Mouse (Mus musculus) intestine, embryonic 14.5 days (tissue): ENCODE data around the gene Serhl. TPM values are rescaled to one million over a fixed set of nuclear protein-coding genes. Genes with fewer than 3 reads are reported as not detected.
"Not testable (repeated sequence)": the region's sequence is repeated elsewhere in the genome, so short reads cannot be mapped to it uniquely, and the experiment has no call there.

ENCODE experiments used
- ATAC-seq: fragments of 200-750 bp; cut with Nextera tagmentation; replicated peaks from 2 replicates; pipeline ENCODE4 v1.8.0; 2017; ENCODE audit warnings: low read depth, moderate number of reproducible peaks, moderate TSS enrichment, moderate library complexity; ENCODE audit not compliant: low FRiP score, low TSS enrichment
- DNase-seq: peaks from one replicate; pipeline ENCODE4 v3.0.0-alpha.2; 2018; ENCODE audit warnings: low spot score
- H3K27ac ChIP-seq: fragments of 300-500 bp; sonication (generic); 2 replicates; pipeline ENCODE4 v1.5.1; 2014; ENCODE audit warnings: low read depth, mild to moderate bottlenecking, control low read depth
- H3K27me3 ChIP-seq: fragments of 300-500 bp; sonication (generic); replicated peaks from 2 replicates; pipeline ENCODE4 v1.6.1; 2014; ENCODE audit warnings: low read length, control low read depth; ENCODE audit not compliant: control insufficient read depth, insufficient read depth
- H3K36me3 ChIP-seq: fragments of 300-500 bp; sonication (generic); 2 replicates; pipeline ENCODE4 v1.6.1; 2014; ENCODE audit warnings: low read length, control low read depth; ENCODE audit not compliant: control insufficient read depth, insufficient read depth
- H3K4me1 ChIP-seq: fragments of 300-500 bp; sonication (generic); replicated peaks from 2 replicates; pipeline ENCODE4 v1.6.1; 2014; ENCODE audit warnings: low read length, control low read depth, mixed read lengths; ENCODE audit not compliant: control insufficient read depth, insufficient read depth
- H3K4me2 ChIP-seq: fragments of 300-500 bp; sonication (generic); 2 replicates; pipeline ENCODE4 v1.6.1; 2014; ENCODE audit warnings: low read length
- H3K4me3 ChIP-seq: fragments of 300-500 bp; sonication (generic); 2 replicates; pipeline ENCODE4 v1.5.1; 2014; ENCODE audit warnings: low read depth, low read length, control low read depth, mixed read lengths
- H3K9ac ChIP-seq: fragments of 300-500 bp; sonication (generic); 2 replicates; pipeline ENCODE4 v1.6.1; 2014; ENCODE audit warnings: mild to moderate bottlenecking, low read length
- H3K9me3 ChIP-seq: fragments of 300-500 bp; sonication (generic); 2 replicates; pipeline ENCODE4 v1.6.1; 2016; ENCODE audit warnings: low read length, control low read depth; ENCODE audit not compliant: control insufficient read depth
- WGBS: fragments of 180-500 bp; shearing (Covaris S2); extraction: QIAGEN DNeasy Blood & Tissue Kit; methylation state at CpG from one replicate; pipeline ENCODE4 v1.1.7; 2014; 5-methylcytosine and 5-hydroxymethylcytosine counted together
- polyA plus RNA-seq: library from polyadenylated mRNA; unstranded; fragments of >200 nt; fragmentation: Nextera tagmentation; extraction: Ambion mirVana; gene quantifications from 2 replicates; pipeline ENCODE4 v1.2.1, GENCODE M21; 2014

Serhl gene
- 64.2 and 71.9 TPM in 2 replicates for polyA plus RNA-seq

DNA sequence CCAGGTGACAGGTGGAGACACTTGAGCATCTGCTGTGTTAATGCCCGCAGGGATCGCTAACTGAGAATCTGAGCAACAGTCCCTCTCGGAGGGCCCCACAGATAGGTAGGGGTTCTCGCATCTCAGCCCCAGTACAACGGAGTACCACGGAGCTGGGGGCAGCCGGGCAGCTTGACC, at the start of gene Serhl:
Gene Serhl, plus strand, starts transcription at position 78 of the 177 bp plus-strand sequence.
- Histone ChIP-seq H3K9ac (no peak within 1 kb of the TSS), H3K4me2 (peak within 1 kb of the TSS; percentile 25; the same call in 1 of the 2 replicates), H3K4me1 (peaks cover 8% of the 10 kb centered on the region), H3K9me3 (no peaks in the 10 kb centered on the region), H3K4me3 (no peak within 1 kb of the TSS), H3K36me3 (no peaks in the 10 kb centered on the region), H3K27me3 (0 out of 2 replicates have a peak, but pooled peaks cover 7% of the 10 kb centered on the region), H3K27ac (no peak within 1 kb of the TSS)
- ATAC-seq (no peak), DNase-seq (no peak)
- WGBS = 22% methylated on average over 7 of the region's 7 CpGs

DNA sequence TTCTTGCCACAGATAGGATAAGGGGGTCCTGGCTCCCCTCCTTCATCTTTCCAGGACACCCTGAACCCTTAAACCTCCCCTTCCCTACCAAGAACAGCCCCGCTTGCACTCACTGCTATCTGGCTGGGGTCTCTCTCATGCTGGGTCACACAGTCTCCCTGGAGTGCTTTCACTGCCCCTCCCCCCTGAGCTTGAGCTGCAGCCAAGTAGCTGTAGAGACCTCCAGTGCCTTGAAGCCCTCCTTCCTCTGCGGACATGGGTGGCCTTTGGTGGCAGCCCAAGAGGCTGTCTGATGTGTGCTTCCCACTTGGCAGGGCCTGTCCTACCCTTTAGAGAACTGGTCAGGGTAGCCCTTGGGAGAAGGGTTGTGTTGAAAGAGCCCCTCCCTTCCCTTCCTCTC, 49.1 kb upstream of the Serhl start:
- Histone ChIP-seq H3K27ac (no peak overlapping the region), H3K4me1 (peaks cover 34% of the 10 kb centered on the region), H3K4me3 (no peak overlapping the region), H3K27me3 (no peaks in the 10 kb centered on the region), H3K9ac (no peak overlapping the region), H3K9me3 (no peaks in the 10 kb centered on the region), H3K4me2 (no peak overlapping the region), H3K36me3 (no peaks in the 10 kb centered on the region)
- no peak for DNase-seq
- 39% methylated on average over 2 of the region's 2 CpGs for WGBS
- no peak for ATAC-seq

DNA sequence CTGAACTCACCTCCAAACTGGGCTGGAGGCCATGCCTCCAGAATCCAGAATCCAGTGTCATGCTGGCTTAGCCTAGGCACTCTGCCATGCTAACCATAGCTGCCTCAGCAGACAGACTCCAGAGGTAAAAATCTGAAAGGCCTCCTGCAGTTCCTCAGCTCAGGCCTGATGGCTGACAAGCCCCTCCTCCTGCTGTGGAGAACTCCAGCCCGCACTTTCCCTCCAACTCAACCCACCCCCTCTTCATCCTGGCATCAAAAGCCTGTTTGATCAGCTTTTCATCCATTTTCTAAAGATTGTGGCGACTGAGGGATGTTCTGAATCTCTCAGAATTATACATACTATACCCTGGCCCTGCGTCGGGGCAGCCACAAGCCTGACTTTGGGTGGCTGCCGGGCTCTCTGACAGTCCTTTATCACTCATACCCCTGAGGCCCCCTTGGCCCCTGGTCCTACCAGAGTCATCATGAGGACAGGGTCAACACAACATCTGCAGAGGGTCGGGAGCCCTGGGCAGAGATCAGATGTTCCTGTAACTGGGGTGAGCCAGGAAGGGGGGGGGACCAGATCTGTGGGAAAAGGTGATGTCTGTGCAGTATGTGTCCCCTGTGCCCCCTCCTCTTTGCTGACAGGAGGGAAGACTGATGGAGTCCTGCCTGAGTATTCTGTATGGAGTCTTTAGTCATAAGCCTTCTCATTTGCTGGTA, 46.5 kb upstream of the Serhl start:
- Histone ChIP-seq H3K36me3 (no peaks in the 10 kb centered on the region), H3K9ac (no peak overlapping the region), H3K27ac (no peak overlapping the region), H3K9me3 (peaks cover 4% of the 10 kb centered on the region; the same call in 1 of the 2 replicates), H3K4me3 (no peak overlapping the region), H3K27me3 (no peaks in the 10 kb centered on the region), H3K4me1 (peaks cover 22% of the 10 kb centered on the region), H3K4me2 (no peak overlapping the region)
- no peak for ATAC-seq
- no peak for DNase-seq
- WGBS = 12% methylated on average over 6 of the region's 6 CpGs

DNA sequence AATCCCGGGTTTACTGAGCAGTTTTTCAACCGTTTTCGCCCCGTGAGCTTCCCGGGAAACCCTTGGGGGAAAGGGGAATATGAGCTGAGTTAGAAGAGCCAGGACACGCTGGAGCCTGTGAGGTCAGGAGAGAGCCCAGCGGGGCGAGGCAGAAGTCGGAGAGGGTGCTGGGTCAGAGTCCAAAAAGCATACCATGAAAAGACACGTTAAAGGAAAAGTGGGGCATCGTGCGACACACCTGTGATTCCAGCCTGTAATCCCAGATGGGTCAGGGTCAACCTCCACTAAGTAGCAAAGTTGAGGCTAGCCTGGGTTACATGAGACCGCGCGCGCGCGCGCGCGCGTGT, 46.0 kb upstream of the Serhl start:
- no peaks in the 10 kb centered on the region for H3K27me3 ChIP-seq
- H3K4me2 ChIP-seq = no peak overlapping the region
- no peak for ATAC-seq
- no peak overlapping the region for H3K27ac ChIP-seq
- peaks cover 4% of the 10 kb centered on the region; the same call in 1 of the 2 replicates for H3K9me3 ChIP-seq
- no peak overlapping the region for H3K4me3 ChIP-seq
- WGBS = 60% methylated on average over 22 of the region's 22 CpGs
- no peaks in the 10 kb centered on the region for H3K36me3 ChIP-seq
- DNase-seq = no peak
- no peak overlapping the region for H3K9ac ChIP-seq
- H3K4me1 ChIP-seq = peaks cover 21% of the 10 kb centered on the region

DNA sequence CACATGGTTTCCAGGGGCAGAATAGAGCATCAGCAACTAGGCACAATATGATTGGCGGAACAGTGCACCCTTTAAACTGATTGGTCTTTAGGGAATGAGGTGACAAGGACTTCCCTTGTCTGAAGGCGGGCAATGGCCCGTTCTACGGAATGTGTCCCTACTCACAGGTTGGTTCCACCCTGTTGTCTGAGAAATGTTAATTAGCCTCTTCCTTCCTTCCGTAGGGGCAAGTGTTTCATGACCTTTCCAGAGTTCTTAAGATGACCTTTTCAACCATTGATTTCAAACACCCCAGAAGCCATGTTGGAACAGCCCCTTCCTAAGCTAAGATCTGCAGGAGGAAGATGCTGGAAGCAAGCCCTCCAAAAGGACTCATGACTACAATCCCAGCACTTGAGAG, 43.7 kb upstream of the Serhl start:
- not testable (repeated sequence) for H3K27ac ChIP-seq, H3K9ac ChIP-seq, H3K4me3 ChIP-seq, DNase-seq, H3K9me3 ChIP-seq, H3K36me3 ChIP-seq, H3K27me3 ChIP-seq, ATAC-seq, H3K4me2 ChIP-seq
- H3K4me1 ChIP-seq = peaks cover 15% of the 10 kb centered on the region
- 93% methylated on average over 5 of the region's 5 CpGs for WGBS

DNA sequence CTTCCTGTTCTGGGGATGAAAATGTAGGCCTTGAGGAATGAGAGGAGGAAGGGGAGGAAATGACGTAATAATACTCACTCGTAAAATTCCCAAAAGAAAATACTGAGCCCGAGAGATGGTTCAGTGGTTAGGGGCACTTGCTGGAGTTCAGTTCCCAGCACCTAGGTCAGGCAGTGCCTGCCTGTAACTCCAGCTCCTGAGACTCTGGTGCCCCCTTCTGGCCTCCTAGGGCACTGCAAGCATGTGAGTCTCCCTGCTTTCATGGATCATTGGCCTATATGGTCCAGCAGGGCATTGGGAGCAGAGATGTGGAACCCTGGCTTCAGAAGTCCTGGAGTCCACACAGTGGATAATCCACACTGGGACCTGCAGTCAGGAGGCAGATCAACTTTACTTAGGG, 43.0 kb upstream of the Serhl start:
- no peak for ATAC-seq

DNA sequence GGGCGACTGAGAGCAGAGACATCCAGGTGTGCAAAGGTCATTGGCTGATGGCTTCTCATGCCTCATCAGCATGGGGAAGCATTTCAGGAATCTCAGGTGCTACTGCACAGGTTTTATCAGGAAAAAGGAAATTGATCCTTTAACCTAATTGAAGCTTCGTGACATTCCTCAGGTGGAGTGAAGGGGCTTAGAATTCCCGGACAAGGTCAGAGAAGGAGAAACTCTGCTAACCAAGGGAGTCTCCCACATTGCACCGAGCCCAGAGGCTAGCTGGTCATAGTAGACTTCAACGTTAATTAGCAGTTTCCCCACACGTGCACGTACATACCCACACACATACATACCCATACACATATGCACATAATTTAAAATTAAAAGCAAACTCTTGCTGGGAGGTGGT, 42.6 kb upstream of the Serhl start:
- H3K36me3 ChIP-seq = no peaks in the 10 kb centered on the region
- no peaks in the 10 kb centered on the region for H3K27me3 ChIP-seq
- no peak overlapping the region for H3K27ac ChIP-seq
- 81% methylated on average over 7 of the region's 7 CpGs for WGBS
- H3K4me2 ChIP-seq = no peak overlapping the region
- no peak overlapping the region for H3K4me3 ChIP-seq
- H3K4me1 ChIP-seq = peaks cover 15% of the 10 kb centered on the region
- peaks cover 4% of the 10 kb centered on the region; the same call in 1 of the 2 replicates for H3K9me3 ChIP-seq
- no peak for DNase-seq
- no peak for ATAC-seq
- H3K9ac ChIP-seq = no peak overlapping the region

More for the DNA sequence above, 43.0 kb upstream of the Serhl start:
- peaks cover 15% of the 10 kb centered on the region for H3K4me1 ChIP-seq
- no peak overlapping the region for H3K9ac ChIP-seq
- no peaks in the 10 kb centered on the region for H3K36me3 ChIP-seq
- no peaks in the 10 kb centered on the region for H3K27me3 ChIP-seq
- no peak overlapping the region for H3K4me2 ChIP-seq
- H3K27ac ChIP-seq = no peak overlapping the region
- DNase-seq = no peak
- peaks cover 4% of the 10 kb centered on the region; the same call in 1 of the 2 replicates for H3K9me3 ChIP-seq
- WGBS = 95% methylated on average over 3 of the region's 3 CpGs
- no peak overlapping the region for H3K4me3 ChIP-seq

DNA sequence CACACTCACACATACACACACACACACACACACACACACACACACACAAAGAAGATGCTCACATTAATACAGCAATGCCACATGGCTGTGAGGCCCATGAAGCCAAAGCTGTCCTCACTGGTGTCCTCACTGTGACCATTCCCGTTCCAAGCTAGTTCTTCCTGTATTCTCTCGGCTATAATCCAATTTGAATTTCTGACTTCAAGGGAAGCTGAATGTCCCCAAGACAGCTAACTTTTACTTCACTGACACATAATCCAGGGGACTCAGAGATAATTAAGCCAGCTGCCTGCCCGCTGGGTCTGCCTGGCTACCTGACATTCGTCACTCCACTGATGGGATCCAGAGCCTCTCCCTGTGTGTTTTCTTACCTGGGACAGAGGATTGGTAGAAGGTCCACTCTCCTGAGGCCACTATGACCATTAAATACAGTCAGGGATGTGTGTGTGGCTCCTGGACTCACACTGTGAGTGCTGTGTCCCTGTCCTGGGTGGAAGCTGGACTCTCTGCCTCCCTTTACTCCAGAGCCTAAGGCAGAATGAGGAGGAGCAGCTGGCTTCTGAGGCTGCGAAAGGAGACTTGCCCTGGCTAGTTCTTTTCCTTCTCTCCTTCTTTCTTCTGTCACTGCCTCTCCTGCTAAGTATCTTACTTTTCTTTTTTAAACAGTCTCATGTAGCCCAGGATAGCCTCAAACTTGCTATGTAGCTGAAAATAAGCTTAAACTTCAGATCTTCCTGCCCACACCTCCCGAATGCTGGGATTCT, 36.8 kb upstream of the Serhl start:
- Histone ChIP-seq H3K9me3 (no peaks in the 10 kb centered on the region), H3K27ac (no peak overlapping the region), H3K27me3 (no peaks in the 10 kb centered on the region), H3K4me2 (no peak overlapping the region), H3K9ac (no peak overlapping the region), H3K4me1 (peaks cover 8% of the 10 kb centered on the region), H3K4me3 (no peak overlapping the region), H3K36me3 (no peaks in the 10 kb centered on the region)
- WGBS = 58% methylated on average over 6 of the region's 6 CpGs
- ATAC-seq = no peak
- DNase-seq = no peak

DNA sequence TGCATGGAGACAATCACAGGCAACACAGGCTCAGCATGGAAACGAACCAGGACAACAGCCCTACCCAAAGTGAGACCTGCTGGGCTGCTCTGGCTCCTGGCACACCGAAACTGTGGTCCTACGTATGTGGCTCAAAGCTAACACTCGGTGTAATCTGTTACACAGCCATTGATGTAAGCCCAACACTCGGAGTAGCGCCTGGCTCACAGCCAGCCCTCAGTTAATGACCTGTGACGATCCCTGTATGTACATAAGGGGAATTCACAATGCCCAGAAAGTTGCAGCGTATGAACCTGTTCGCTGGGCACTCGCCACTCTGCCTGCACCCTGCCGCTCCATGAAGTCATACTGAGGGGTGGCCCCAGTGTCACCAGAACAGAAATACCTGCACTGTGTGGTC, 36.0 kb upstream of the Serhl start:
- H3K4me2 ChIP-seq = no peak overlapping the region
- H3K27ac ChIP-seq = no peak overlapping the region
- peaks cover 8% of the 10 kb centered on the region for H3K4me1 ChIP-seq
- 53% methylated on average over 11 of the region's 11 CpGs for WGBS
- H3K36me3 ChIP-seq = no peaks in the 10 kb centered on the region
- no peaks in the 10 kb centered on the region for H3K9me3 ChIP-seq
- ATAC-seq (no peak), DNase-seq (no peak)
- H3K27me3 ChIP-seq = no peaks in the 10 kb centered on the region
- no peak overlapping the region for H3K4me3 ChIP-seq
- no peak overlapping the region for H3K9ac ChIP-seq
